Mouse (Mus musculus) ES-CJ7 (cell line): Measurements from ENCODE around the gene Tsnax.

ENCODE experiments used
- DNase-seq: peaks from one replicate; pipeline ENCODE4 v3.0.0; 2011; ENCODE audit warnings: low read depth, low spot score

Tsnax gene

GRCm38 (mm10) chr8:125080388-125081344 is 67.9 kb downstream of the Tsnax start:
- DNase-seq, result no peak

GRCm38 (mm10) chr8:125083746-125084145 is 70.9 kb downstream of the Tsnax start:
- DNase-seq, result no peak
